Mouse (Mus musculus): ENCODE results near the gene Cib1. TPM values are rescaled to one million over a fixed set of nuclear protein-coding genes. Genes with fewer than 3 reads are reported as not detected.

Cib1 gene
- polyA plus RNA-seq, 1 experiment from 2014 or later, result 108 TPM

DNA sequence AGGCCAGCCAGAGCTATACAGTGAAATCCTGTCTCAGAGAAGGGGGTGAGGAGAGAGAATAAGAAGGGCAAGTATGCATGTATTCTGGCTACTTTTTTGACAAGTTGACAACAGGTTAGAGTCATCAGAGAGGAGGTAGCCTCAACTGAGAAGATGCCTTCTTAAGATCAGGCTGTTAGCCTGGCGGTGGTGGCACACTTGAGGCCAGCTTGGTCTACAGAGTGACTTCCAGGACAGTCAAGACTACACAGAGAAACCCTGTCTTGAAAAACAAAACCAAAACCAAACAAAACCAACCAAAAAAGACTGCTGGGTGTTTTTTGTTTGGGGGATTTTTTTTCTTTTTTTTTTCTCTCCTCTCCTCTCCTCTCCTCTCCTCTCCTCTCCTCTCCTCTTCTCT is 49.1 kb downstream of the Cib1 start:
- Histone ChIP-seq H3K9ac (no peak overlapping the region), H3K27ac (replicated peaks) (no peak overlapping the region), H3K4me1 (peaks cover 22% of the 10 kb centered on the region), H3K9me3 (replicated peaks) (no peaks in the 10 kb centered on the region), H3K27me3 (no peaks in the 10 kb centered on the region), H3K4me2 (replicated peaks) (no peak overlapping the region), H3K4me3 (replicated peaks) (no peak overlapping the region), H3K36me3 (no peaks in the 10 kb centered on the region)
- ATAC-seq (ENCODE audit: insufficient number of reproducible peaks, low FRiP score, low TSS enrichment, low read depth), result no peak
- WGBS, result 83% methylated on average over 1 of the region's 1 CpGs

DNA sequence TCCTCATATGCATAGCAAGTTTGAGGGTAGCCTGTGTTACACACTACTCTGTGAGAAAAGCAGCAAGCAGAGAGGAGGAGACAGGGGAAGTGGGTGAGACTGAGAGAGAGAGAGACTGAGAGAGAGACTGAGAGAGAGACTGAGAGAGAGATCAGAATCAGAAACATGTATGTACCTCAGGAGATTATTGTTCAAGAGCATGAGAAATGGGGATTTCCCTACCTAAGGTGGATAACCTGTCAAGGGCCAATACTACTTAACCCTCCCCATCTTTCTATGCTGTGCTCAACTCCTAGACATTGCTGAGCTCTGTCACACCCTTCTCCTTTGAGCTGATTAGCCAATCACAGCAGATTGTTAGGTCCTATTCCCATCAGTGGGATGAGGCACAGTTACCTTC is 50.5 kb downstream of the Cib1 start:
- ATAC-seq (ENCODE audit: insufficient number of reproducible peaks, low FRiP score, low TSS enrichment, low read depth), result no peak
- Histone ChIP-seq H3K36me3 (no peaks in the 10 kb centered on the region), H3K9me3 (replicated peaks) (no peaks in the 10 kb centered on the region), H3K27ac (replicated peaks) (no peak overlapping the region), H3K9ac (no peak overlapping the region), H3K4me1 (peaks cover 13% of the 10 kb centered on the region), H3K4me2 (replicated peaks) (no peak overlapping the region), H3K27me3 (no peaks in the 10 kb centered on the region), H3K4me3 (replicated peaks) (no peak overlapping the region)

DNA sequence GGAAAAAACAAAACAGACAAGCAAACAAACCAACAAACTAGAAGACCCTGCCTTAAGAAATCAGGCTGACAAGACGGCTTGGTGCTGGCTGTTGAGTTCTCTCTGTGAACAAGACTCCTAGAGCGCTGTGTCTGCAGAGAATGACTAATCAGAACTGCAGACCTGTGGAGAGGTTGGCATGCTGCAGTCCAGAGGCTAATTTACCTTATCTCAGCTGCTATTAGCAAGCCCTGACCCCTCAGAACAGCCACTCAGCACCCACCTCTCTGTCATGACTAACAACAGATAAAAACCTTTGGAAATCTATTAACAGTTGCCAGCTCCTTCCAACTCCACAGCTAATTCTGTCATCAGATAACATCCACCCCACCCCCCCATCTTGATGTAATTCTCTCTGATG is 51.5 kb downstream of the Cib1 start:
- WGBS, result 74% methylated on average over 2 of the region's 2 CpGs

DNA sequence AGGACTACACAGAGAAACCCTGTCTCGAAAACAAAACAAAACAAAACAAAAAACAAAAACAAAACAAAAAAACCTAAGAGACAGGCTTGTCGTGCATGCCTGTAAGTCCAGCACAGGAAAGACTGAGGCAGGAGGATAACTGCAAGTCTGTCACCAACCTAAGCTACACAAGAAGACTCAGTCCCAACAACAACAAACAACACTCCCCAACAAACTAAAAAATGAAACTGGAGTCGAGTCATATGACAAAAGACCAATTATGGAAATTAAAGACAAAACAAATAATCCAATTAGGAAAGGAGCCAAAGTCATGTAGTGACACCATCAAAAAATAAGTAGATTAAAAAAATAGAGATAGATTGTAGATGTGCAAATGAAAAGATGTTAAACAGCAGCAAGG is 52.4 kb downstream of the Cib1 start:
- Histone ChIP-seq H3K4me1 (no peaks in the 10 kb centered on the region), H3K4me2 (replicated peaks) (no peak overlapping the region), H3K9ac (no peak overlapping the region), H3K27me3 (no peaks in the 10 kb centered on the region), H3K27ac (replicated peaks) (no peak overlapping the region), H3K4me3 (replicated peaks) (no peak overlapping the region), H3K9me3 (replicated peaks) (no peaks in the 10 kb centered on the region), H3K36me3 (no peaks in the 10 kb centered on the region)
- WGBS, result 70% methylated on average over 3 of the region's 3 CpGs
- ATAC-seq (ENCODE audit: insufficient number of reproducible peaks, low FRiP score, low TSS enrichment, low read depth), result no peak

More for the DNA sequence above, 51.5 kb downstream of the Cib1 start:
- no peak for ATAC-seq (ENCODE audit: insufficient number of reproducible peaks, low FRiP score, low TSS enrichment, low read depth)
- H3K4me2 ChIP-seq (replicated peaks), result no peak overlapping the region
- H3K9ac ChIP-seq, result no peak overlapping the region
- no peaks in the 10 kb centered on the region for H3K36me3 ChIP-seq
- no peak overlapping the region for H3K27ac ChIP-seq (replicated peaks)
- no peak overlapping the region for H3K4me3 ChIP-seq (replicated peaks)
- no peaks in the 10 kb centered on the region for H3K9me3 ChIP-seq (replicated peaks)
- H3K27me3 ChIP-seq, result no peaks in the 10 kb centered on the region
- peaks cover 3% of the 10 kb centered on the region for H3K4me1 ChIP-seq

DNA sequence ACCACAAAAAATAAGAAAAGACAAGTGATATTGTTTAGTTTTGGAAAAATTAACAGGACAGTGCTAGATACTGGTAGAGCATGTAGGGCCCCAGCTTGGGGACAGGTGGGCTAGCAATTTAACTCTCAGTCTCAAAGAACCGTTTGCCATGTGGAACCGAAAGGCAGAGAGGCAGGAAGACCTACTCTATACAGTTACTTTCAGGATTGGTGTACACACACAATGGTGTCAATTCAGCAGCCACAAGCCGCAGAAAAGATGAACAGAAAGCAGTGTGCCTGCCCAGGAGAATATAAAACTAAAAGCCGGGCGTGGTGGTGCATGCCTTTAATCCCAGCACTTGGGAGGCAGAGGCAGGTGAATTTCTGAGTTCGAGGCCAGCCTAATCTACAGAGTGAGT is 52.8 kb downstream of the Cib1 start:
- Histone ChIP-seq H3K9ac (no peak overlapping the region), H3K4me3 (replicated peaks) (no peak overlapping the region), H3K27ac (replicated peaks) (no peak overlapping the region), H3K9me3 (replicated peaks) (no peaks in the 10 kb centered on the region), H3K27me3 (no peaks in the 10 kb centered on the region), H3K36me3 (no peaks in the 10 kb centered on the region), H3K4me1 (no peaks in the 10 kb centered on the region), H3K4me2 (replicated peaks) (no peak overlapping the region)
- no peak for ATAC-seq (ENCODE audit: insufficient number of reproducible peaks, low FRiP score, low TSS enrichment, low read depth)
- 76% methylated on average over 6 of the region's 6 CpGs for WGBS

DNA sequence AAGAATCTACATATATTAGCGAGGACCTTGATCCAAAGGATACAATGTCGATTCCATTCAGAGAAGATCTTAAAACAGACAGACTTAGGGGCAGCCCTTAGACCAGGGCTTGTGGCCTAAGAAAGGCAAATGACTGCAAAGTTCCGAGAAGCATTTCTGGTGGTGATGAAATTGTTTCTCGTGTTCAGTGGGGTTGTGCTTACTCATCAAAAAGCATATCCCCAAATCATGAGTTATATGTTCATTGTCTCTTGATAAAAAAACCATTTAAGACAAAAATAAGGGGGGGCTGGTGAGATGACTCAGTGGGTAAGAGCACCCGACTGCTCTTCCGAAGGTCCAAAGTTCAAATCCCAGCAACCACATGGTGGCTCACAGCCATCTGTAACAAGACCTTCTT is 53.3 kb downstream of the Cib1 start:
- H3K4me1 ChIP-seq, result no peaks in the 10 kb centered on the region
- 90% methylated on average over 6 of the region's 6 CpGs for WGBS
- no peaks in the 10 kb centered on the region for H3K27me3 ChIP-seq
- no peak for ATAC-seq (ENCODE audit: insufficient number of reproducible peaks, low FRiP score, low TSS enrichment, low read depth)
- no peaks in the 10 kb centered on the region for H3K36me3 ChIP-seq
- H3K4me3 ChIP-seq (replicated peaks), result no peak overlapping the region
- no peak overlapping the region for H3K4me2 ChIP-seq (replicated peaks)
- no peaks in the 10 kb centered on the region for H3K9me3 ChIP-seq (replicated peaks)
- H3K27ac ChIP-seq (replicated peaks), result no peak overlapping the region
- no peak overlapping the region for H3K9ac ChIP-seq

DNA sequence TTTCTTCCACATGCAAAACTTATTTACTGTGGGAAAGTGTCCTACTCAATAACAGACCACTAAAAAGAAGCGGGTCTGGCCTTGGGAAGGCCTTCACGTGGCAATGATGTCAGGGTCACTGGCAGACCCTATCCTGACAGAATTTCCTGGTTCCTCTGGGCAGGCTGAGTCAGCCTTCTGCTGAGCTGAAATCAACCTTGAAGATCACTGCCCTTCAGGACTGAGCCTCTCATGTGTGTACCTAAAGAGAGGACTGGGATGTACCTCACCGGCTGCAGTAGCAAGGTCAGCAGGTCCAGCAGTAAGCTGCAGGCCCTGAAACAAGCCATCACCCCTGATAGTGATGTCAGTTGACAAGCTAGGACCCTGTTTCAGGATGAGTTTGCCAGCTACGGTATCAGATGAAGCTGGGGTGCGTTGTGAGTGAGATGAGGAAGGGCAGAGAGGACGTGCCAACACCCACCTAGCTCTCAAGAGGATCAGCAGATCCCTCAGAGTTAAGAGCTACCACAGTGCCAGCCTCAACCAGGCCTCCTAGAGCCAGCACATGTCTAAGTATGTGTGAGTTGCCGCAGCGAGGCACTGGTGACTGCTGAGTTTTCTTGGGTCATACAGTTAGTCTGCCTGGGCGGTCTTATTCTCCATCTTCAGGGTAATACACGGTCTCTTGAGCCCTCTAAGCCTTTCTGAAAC is 54.4 kb downstream of the Cib1 start:
- WGBS, result 81% methylated on average over 10 of the region's 10 CpGs
- H3K36me3 ChIP-seq, result no peaks in the 10 kb centered on the region
- H3K4me2 ChIP-seq (replicated peaks), result no peak overlapping the region
- H3K4me1 ChIP-seq, result no peaks in the 10 kb centered on the region
- no peak for ATAC-seq (ENCODE audit: insufficient number of reproducible peaks, low FRiP score, low TSS enrichment, low read depth)
- H3K9ac ChIP-seq, result no peak overlapping the region
- no peak overlapping the region for H3K4me3 ChIP-seq (replicated peaks)
- H3K27me3 ChIP-seq, result no peaks in the 10 kb centered on the region
- no peaks in the 10 kb centered on the region for H3K9me3 ChIP-seq (replicated peaks)
- no peak overlapping the region for H3K27ac ChIP-seq (replicated peaks)

DNA sequence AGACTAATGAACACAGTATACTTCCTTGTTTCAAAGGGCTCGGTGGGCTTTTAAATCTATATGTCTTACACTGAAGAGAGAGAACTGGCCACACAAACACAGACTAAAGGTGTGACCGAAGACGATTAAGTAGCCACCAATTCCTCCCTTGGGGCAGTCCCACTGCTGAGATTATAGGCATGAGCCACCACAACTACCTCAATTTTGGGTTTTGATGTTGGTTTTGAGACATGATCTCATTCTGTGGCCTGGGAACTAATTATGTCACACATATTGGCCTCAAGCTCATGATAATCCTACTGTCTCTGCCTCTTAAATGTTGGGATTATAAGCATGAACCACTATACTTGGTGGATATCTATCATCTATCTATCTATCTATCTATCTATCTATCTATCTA is 55.2 kb downstream of the Cib1 start:
- H3K4me3 ChIP-seq (replicated peaks), result no peak overlapping the region
- H3K27me3 ChIP-seq, result no peaks in the 10 kb centered on the region
- H3K4me2 ChIP-seq (replicated peaks), result no peak overlapping the region
- no peaks in the 10 kb centered on the region for H3K9me3 ChIP-seq (replicated peaks)
- H3K9ac ChIP-seq, result no peak overlapping the region
- no peak overlapping the region for H3K27ac ChIP-seq (replicated peaks)
- ATAC-seq (ENCODE audit: insufficient number of reproducible peaks, low FRiP score, low TSS enrichment, low read depth), result no peak
- peaks cover 2% of the 10 kb centered on the region; the same call in 1 of the 2 replicates for H3K4me1 ChIP-seq
- 91% methylated on average over 3 of the region's 3 CpGs for WGBS
- no peaks in the 10 kb centered on the region for H3K36me3 ChIP-seq

Other genes starting within 250 kb of the Cib1 start
- 22.0 and 22.9 TPM in 2 replicates for gene Zfp710, start 208.0 kb downstream of the Cib1 start, polyA plus RNA-seq (2015; fragmentation: Nextera tagmentation; extraction: Ambion mirVana)
- 546 and 574 TPM in 2 replicates for gene Idh2, start 117.4 kb downstream of the Cib1 start, polyA plus RNA-seq (2015; fragmentation: Nextera tagmentation; extraction: Ambion mirVana)
- 23.0 and 25.2 TPM in 2 replicates for gene Sema4b, start 46.0 kb downstream of the Cib1 start, polyA plus RNA-seq (2015; fragmentation: Nextera tagmentation; extraction: Ambion mirVana)
- gene Gdpgp1, start 52 bp upstream of the Cib1 start, polyA plus RNA-seq (2015; fragmentation: Nextera tagmentation; extraction: Ambion mirVana), result 4.1 TPM in 2 replicates
- gene Ttll13, start 13.6 kb upstream of the Cib1 start, polyA plus RNA-seq (2015; fragmentation: Nextera tagmentation; extraction: Ambion mirVana), result 1.3 and 1.6 TPM in 2 replicates
- 51.2 and 54.9 TPM in 2 replicates for gene Ngrn, start 28.4 kb upstream of the Cib1 start, polyA plus RNA-seq (2015; fragmentation: Nextera tagmentation; extraction: Ambion mirVana)
- gene Vps33b, start 36.8 kb upstream of the Cib1 start, polyA plus RNA-seq (2015; fragmentation: Nextera tagmentation; extraction: Ambion mirVana), result 12.3 and 17.1 TPM in 2 replicates
- 109 TPM in 2 replicates for gene Prc1, start 61.6 kb upstream of the Cib1 start, polyA plus RNA-seq (2015; fragmentation: Nextera tagmentation; extraction: Ambion mirVana)
- 10.4 and 10.8 TPM in 2 replicates for gene Rccd1, start 91.6 kb upstream of the Cib1 start, polyA plus RNA-seq (2015; fragmentation: Nextera tagmentation; extraction: Ambion mirVana)
- gene Unc45a, start 108.2 kb upstream of the Cib1 start, polyA plus RNA-seq (2015; fragmentation: Nextera tagmentation; extraction: Ambion mirVana), result 55.6 and 57.7 TPM in 2 replicates
- gene Hddc3, start 110.3 kb upstream of the Cib1 start, polyA plus RNA-seq (2015; fragmentation: Nextera tagmentation; extraction: Ambion mirVana), result 22.9 and 25.4 TPM in 2 replicates
- gene Man2a2, start 138.6 kb upstream of the Cib1 start, polyA plus RNA-seq (2015; fragmentation: Nextera tagmentation; extraction: Ambion mirVana), result 24.8 and 25.2 TPM in 2 replicates
- gene Fes, start 155.1 kb upstream of the Cib1 start, polyA plus RNA-seq (2015; fragmentation: Nextera tagmentation; extraction: Ambion mirVana), result 16.4 and 16.7 TPM in 2 replicates
- 16.0 and 16.7 TPM in 2 replicates for gene Furin, start 172.6 kb upstream of the Cib1 start, polyA plus RNA-seq (2015; fragmentation: Nextera tagmentation; extraction: Ambion mirVana)

All from embryonic facial prominence, embryonic 15.5 days (tissue).